Mouse (Mus musculus) liver, embryonic 12.5 days (tissue): ENCODE results near the gene Arl6. TPM values are rescaled to one million over a fixed set of nuclear protein-coding genes. Genes with fewer than 3 reads are reported as not detected.
A peak's percentile ranks its signal among the peaks of the same experiment; 100 is the strongest.

ENCODE experiments used
- ATAC-seq: fragments of 200-750 bp; cut with Nextera tagmentation; 2 replicates; pipeline ENCODE4 v1.8.0; 2017; ENCODE audit warnings: moderate number of reproducible peaks, mild to moderate bottlenecking, moderate library complexity
- H3K27ac ChIP-seq: fragments of 300-500 bp; sonication (generic); 2 replicates; pipeline ENCODE4 v1.5.1; 2016; ENCODE audit warnings: mild to moderate bottlenecking
- H3K27me3 ChIP-seq: fragments of 300-500 bp; sonication (generic); replicated peaks from 2 replicates; pipeline ENCODE4 v1.6.1; 2016; ENCODE audit warnings: mild to moderate bottlenecking, moderate library complexity
- H3K36me3 ChIP-seq: fragments of 300-500 bp; sonication (generic); 2 replicates; pipeline ENCODE4 v1.6.1; 2016; ENCODE audit warnings: mild to moderate bottlenecking, moderate library complexity
- H3K4me1 ChIP-seq: fragments of 300-500 bp; sonication (generic); 2 replicates; pipeline ENCODE4 v1.6.1; 2016
- H3K4me2 ChIP-seq: fragments of 300-500 bp; sonication (generic); 2 replicates; pipeline ENCODE4 v1.6.1; 2016; ENCODE audit warnings: mild to moderate bottlenecking, moderate library complexity
- H3K4me3 ChIP-seq: fragments of 300-500 bp; sonication (generic); 2 replicates; pipeline ENCODE4 v1.5.1; 2016; ENCODE audit warnings: mild to moderate bottlenecking, moderate library complexity
- H3K9ac ChIP-seq: fragments of 300-500 bp; sonication (generic); 2 replicates; pipeline ENCODE4 v1.6.1; 2016; ENCODE audit warnings: mild to moderate bottlenecking, moderate library complexity
- H3K9me3 ChIP-seq: fragments of 300-500 bp; sonication (generic); replicated peaks from 2 replicates; pipeline ENCODE4 v1.6.1; 2016; ENCODE audit warnings: mild to moderate bottlenecking, moderate library complexity
- whole genome bisulfite sequencing: fragments of 180-500 bp; shearing (Covaris S2); methylation state at CpG from one replicate; pipeline ENCODE4 v1.1.7; 2016; ENCODE audit not compliant: insufficient replicate concordance; 5-methylcytosine and 5-hydroxymethylcytosine counted together
- polyA plus RNA-seq: library from polyadenylated mRNA; unstranded; fragments of >200 nt; fragmentation: Nextera tagmentation; extraction: Ambion mirVana; gene quantifications from 2 replicates; pipeline ENCODE4 v1.2.1, GENCODE M21; 2016

The Arl6 gene
- 7.0 and 7.1 TPM in 2 replicates for polyA plus RNA-seq

DNA sequence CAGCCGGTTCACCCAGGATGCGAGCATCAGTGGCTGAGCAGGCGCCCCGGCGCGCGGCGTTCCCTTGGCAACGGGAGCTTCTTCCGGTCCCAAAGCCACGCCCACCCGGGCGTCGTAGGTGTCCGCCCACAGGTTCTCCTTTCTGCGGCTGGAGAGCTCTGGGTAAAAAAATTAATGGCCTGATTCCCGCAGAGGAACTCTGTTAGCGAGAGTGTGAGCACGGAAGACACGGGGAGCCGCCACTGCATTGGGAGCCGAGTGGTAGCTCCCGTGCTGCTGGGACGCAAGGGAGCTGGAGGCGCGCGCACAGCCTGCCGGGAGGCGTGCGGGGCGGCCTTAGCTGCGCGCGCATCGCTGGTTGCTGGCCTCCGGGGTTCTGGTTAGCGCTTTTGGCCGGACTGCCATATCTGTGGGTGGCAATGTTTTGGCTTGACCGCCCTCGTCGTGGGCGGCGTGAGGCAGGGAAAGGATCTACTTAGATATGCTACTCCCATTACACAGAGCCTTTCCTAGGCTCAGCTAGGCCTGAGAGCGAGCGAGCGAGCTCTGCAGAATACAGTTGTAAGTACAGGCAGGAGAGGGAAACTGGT is at the start of gene Arl6:
Gene Arl6 (minus strand): TSS at position 290 of the 590 bp plus-strand sequence.
- H3K27me3 ChIP-seq, result peaks cover 6% of the 10 kb centered on the region; the same call in 1 of the 2 replicates
- no peaks in the 10 kb centered on the region for H3K9me3 ChIP-seq
- H3K4me2 ChIP-seq, result peak within 1 kb of the TSS; percentile 80
- WGBS, result 1% methylated on average over 46 of the region's 46 CpGs
- H3K27ac ChIP-seq, result peak within 1 kb of the TSS; percentile 88
- peak within 1 kb of the TSS; percentile 74 for H3K4me3 ChIP-seq
- no peaks in the 10 kb centered on the region for H3K36me3 ChIP-seq
- peak within 1 kb of the TSS; percentile 68 for H3K9ac ChIP-seq
- ATAC-seq, result peak; percentile 98
- peaks cover 10% of the 10 kb centered on the region for H3K4me1 ChIP-seq

DNA sequence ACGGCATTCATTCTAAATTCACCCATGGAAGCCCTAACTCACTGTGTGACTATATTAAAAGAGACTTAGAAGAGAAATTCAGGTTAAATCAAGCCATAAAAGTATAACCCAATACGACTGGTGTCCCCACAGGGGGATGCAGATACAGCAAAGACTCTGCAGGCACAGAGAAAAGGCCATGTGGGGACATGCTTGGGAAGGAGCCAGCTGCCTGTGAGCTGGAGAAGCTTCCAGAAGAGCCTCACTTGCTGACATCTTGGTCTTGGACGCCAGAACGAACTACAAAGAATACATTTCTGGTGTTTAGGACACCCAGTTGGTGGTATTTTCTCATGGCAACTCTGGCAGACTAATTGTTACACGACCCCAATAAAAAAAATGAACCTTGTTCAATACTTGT is 45.9 kb upstream of the Arl6 start:
- no peak overlapping the region for H3K27ac ChIP-seq
- H3K27me3 ChIP-seq, result no peaks in the 10 kb centered on the region
- no peaks in the 10 kb centered on the region for H3K9me3 ChIP-seq
- H3K36me3 ChIP-seq, result no peaks in the 10 kb centered on the region
- H3K9ac ChIP-seq, result no peak overlapping the region
- no peak for ATAC-seq
- no peak overlapping the region for H3K4me3 ChIP-seq
- H3K4me1 ChIP-seq, result no peaks in the 10 kb centered on the region
- no peak overlapping the region for H3K4me2 ChIP-seq
- WGBS, result 38% methylated on average over 5 of the region's 5 CpGs

DNA sequence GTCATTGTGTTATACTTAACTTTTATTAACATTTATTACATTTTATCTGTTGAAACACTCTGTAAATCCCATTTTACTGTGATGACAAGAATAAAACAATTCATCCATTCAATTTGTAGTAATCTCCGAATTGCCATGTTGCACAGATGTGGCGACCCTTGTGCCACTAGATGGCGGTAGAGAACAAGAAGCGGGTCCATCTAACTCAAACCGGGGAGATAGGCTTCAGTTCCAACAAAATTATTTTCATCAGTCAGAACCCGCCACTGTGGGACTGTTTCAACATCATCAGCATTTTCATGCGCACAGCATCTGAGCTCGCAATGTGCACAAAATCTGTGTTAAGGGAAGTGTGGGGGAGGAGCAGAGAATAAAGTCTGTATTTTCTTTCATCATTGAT is 44.2 kb upstream of the Arl6 start:
- Histone ChIP-seq H3K9ac (no peak overlapping the region), H3K9me3 (no peaks in the 10 kb centered on the region), H3K4me3 (no peak overlapping the region), H3K36me3 (no peaks in the 10 kb centered on the region), H3K4me2 (no peak overlapping the region), H3K27me3 (no peaks in the 10 kb centered on the region), H3K4me1 (no peaks in the 10 kb centered on the region), H3K27ac (no peak overlapping the region)
- ATAC-seq, result no peak
- 12% methylated on average over 8 of the region's 8 CpGs for WGBS

DNA sequence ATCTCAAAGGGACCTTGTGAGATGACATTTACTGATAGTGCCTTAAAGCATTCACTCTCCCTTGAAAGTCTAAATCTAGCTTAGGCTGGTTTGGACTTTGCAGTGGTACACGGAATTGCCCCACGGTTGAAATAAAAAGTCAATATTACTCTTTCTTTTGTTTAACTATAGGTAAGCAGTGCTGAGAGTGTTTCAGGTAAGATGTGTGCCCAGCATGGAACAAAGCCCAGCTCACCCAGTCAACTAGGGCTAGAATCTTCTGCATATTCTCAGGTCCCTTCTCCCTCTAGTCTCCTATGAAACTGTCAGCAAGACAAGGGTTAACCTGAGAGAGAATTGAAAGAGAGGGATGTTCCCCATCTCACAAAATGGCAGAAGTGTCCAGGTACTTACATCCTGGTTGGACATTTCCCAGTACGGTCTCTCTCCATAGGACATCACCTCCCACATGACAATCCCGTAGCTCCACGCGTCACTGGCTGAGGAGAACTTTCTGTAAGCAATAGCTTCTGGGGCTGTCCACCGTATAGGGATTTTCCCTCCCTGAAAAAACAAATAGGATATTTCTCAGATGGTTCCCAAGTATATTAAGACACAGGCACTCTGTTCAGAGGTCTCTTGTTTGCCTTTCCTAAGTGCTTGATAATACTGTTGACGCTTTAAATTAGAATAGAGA is 43.2 kb upstream of the Arl6 start:
- H3K4me2 ChIP-seq, result no peak overlapping the region
- no peak overlapping the region for H3K27ac ChIP-seq
- no peak overlapping the region for H3K9ac ChIP-seq
- H3K27me3 ChIP-seq, result no peaks in the 10 kb centered on the region
- no peak for ATAC-seq
- no peaks in the 10 kb centered on the region for H3K4me1 ChIP-seq
- H3K9me3 ChIP-seq, result no peaks in the 10 kb centered on the region
- H3K4me3 ChIP-seq, result no peak overlapping the region
- no peaks in the 10 kb centered on the region for H3K36me3 ChIP-seq
- WGBS, result 73% methylated on average over 8 of the region's 8 CpGs

DNA sequence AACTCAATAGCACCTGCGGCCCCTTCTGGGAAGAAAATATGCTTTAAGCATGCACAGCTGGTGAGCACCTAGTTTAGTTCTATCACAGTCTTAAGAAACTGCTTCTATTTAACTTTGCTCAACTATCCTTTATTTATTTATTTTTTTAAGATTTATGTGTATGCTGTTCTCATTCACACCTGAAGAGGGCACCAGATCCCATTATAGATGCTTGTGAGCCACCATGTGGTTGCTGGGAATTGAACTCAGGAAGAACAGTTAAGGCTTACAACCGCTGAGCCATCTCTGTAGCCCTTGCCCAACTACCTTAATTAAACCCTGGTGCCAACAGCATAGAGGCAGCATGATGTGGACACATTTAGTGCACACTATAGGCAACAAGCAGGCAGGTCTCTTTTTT is 27.7 kb upstream of the Arl6 start:
- 69% methylated on average over 2 of the region's 2 CpGs for WGBS
- Histone ChIP-seq H3K36me3 (no peaks in the 10 kb centered on the region), H3K9ac (no peak overlapping the region), H3K27ac (no peak overlapping the region), H3K27me3 (no peaks in the 10 kb centered on the region), H3K4me2 (no peak overlapping the region), H3K9me3 (no peaks in the 10 kb centered on the region), H3K4me3 (no peak overlapping the region), H3K4me1 (no peaks in the 10 kb centered on the region)
- ATAC-seq, result no peak

DNA sequence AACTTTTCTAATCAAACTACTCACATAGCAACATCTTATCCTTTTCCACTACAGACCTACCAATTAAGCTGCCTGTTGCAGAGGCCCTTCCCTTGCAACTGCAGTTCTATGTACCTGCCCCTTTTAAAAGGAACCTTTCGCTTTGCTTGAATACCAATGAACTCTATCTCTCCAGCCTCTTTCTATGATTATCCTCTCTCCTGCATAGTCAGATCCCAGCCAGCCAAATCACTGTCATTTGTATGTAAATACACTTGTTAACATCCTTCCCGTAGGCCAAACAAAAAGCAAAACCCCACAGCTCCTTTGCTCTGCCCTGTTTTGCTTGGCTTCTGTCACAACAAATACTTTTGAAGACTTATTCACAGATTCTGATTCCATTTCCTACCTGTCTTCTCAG is 4.6 kb upstream of the Arl6 start:
- Histone ChIP-seq H3K4me1 (peaks cover 6% of the 10 kb centered on the region; the same call in 1 of the 2 replicates), H3K36me3 (no peaks in the 10 kb centered on the region), H3K4me3 (no peak overlapping the region), H3K9me3 (no peaks in the 10 kb centered on the region), H3K9ac (no peak overlapping the region), H3K27me3 (peaks cover 6% of the 10 kb centered on the region; the same call in 1 of the 2 replicates), H3K27ac (no peak overlapping the region), H3K4me2 (no peak overlapping the region)
- ATAC-seq, result no peak
- 57% methylated on average over 2 of the region's 2 CpGs for WGBS

DNA sequence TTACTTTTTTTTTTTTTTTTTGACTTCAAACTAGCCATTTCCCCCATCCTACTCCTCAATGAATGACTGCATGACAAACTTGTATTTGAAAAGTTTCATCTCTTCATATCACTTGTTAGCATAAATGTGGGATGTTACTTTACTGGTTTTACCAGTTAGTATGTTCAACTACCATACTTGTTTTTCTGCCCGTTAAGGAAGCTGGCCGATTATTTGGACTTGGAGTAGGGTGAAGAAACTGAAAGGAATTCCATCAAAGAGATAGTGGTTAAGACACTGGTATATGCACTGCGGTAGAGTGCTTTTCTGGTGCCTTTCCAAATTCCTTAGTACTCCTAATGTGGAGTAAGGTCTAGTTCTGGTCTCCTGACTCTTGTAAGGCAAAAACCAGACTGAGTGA is 794 bp upstream of the Arl6 start:
- no peak overlapping the region for H3K9ac ChIP-seq
- H3K4me2 ChIP-seq, result no peak overlapping the region
- ATAC-seq, result no peak
- H3K4me3 ChIP-seq, result no peak overlapping the region
- no peaks in the 10 kb centered on the region for H3K9me3 ChIP-seq
- peaks cover 10% of the 10 kb centered on the region for H3K4me1 ChIP-seq
- H3K36me3 ChIP-seq, result no peaks in the 10 kb centered on the region
- WGBS, result 85% methylated on average over 3 of the region's 3 CpGs
- H3K27me3 ChIP-seq, result peaks cover 6% of the 10 kb centered on the region; the same call in 1 of the 2 replicates
- no peak overlapping the region for H3K27ac ChIP-seq

DNA sequence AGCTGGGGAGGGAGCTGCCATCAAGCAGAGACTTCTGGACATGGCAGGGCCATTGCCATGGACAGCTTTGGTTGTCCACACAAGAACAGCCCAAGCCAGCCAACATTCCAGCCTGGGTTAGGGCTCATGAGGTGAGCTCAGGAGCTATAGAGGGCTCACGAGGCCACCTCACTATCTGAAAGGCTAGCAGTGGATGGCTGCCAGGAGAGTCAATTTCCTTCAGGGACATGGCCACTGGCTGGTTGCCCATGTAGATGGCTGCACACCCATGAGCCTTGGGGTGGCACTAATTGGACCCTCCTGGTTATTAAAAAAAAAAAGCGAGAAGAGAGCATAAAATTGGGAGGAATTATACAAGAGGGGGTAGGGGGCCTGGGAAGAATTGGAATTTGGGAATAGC is 4.6 kb downstream of the Arl6 start:
- no peaks in the 10 kb centered on the region for H3K27me3 ChIP-seq
- ATAC-seq, result no peak
- H3K9me3 ChIP-seq, result no peaks in the 10 kb centered on the region
- no peaks in the 10 kb centered on the region for H3K36me3 ChIP-seq
- H3K9ac ChIP-seq, result no peak overlapping the region
- no peak overlapping the region for H3K4me2 ChIP-seq
- no peak overlapping the region for H3K4me3 ChIP-seq
- peaks cover 9% of the 10 kb centered on the region for H3K4me1 ChIP-seq
- 67% methylated on average over 2 of the region's 2 CpGs for WGBS
- no peak overlapping the region for H3K27ac ChIP-seq

DNA sequence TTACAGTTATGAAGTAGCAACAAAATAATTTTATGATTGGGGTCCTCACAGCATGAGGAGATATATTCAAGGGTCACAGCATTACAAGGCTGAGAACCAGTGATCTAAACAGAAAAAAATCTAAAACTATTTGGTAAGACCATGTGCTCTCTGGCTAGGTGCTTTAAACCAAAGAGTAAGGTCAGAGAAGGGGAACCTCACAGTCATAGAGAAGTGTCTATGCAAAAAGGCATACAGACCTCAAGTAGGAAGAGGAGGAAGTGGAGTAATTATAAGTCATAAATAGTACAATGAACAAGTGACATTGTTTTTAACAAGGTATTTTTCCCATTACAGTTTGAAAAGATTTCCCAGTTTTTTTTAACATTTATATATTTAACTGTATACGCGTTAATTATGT is 17.6 kb downstream of the Arl6 start:
- Histone ChIP-seq H3K4me3 (no peak overlapping the region), H3K9ac (no peak overlapping the region), H3K36me3 (no peaks in the 10 kb centered on the region), H3K4me2 (no peak overlapping the region), H3K9me3 (no peaks in the 10 kb centered on the region), H3K4me1 (no peaks in the 10 kb centered on the region), H3K27me3 (no peaks in the 10 kb centered on the region), H3K27ac (no peak overlapping the region)
- no peak for ATAC-seq
- WGBS, result 94% methylated on average over 2 of the region's 2 CpGs

DNA sequence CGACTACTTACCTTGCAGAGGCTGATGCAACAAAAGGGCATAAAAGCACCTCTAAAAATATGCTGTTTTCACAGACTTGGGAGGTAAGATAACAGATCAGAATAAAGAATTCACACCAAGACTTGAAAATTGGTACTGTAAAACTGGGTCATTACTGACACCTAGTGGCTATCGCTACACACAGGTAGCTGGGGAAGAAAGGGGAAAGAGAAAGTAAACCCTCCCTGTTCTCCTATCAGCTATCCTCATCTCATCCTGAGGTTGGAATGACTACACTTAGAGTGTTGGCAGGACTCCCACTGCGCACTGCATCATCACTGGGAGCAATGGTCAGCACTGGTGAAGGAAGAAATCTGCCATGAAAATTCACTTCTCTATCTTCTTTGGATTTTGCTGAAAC is 22.0 kb downstream of the Arl6 start:
- ATAC-seq, result no peak

DNA sequence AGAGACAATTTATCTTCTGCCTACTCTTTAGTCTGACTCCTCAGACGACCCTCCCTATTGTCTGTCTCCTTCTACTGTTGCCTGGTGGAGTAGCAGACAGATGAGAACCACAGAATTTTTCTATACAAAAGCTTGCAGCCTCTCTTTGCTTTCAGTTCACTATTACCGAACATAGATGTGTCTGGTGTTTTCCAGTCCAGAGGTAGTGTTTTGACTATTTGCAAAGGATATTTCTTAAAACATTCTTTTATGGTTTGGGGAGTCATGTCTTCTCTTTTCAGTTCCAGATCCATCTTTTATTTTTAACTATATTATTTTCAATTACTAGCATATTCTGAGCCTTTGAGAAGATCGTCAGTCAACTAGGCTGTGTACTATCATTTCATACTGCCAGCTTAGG is 23.5 kb downstream of the Arl6 start:
- WGBS, result 53% methylated on average over 3 of the region's 3 CpGs
- no peak overlapping the region for H3K9ac ChIP-seq
- H3K4me1 ChIP-seq, result no peaks in the 10 kb centered on the region
- H3K36me3 ChIP-seq, result no peaks in the 10 kb centered on the region
- no peak overlapping the region for H3K4me3 ChIP-seq
- no peak overlapping the region for H3K27ac ChIP-seq
- H3K4me2 ChIP-seq, result no peak overlapping the region
- ATAC-seq, result no peak
- no peaks in the 10 kb centered on the region for H3K27me3 ChIP-seq
- no peaks in the 10 kb centered on the region for H3K9me3 ChIP-seq

More for the DNA sequence above, 22.0 kb downstream of the Arl6 start:
- no peaks in the 10 kb centered on the region for H3K9me3 ChIP-seq
- H3K4me2 ChIP-seq, result no peak overlapping the region
- H3K4me1 ChIP-seq, result no peaks in the 10 kb centered on the region
- no peak overlapping the region for H3K27ac ChIP-seq
- no peak overlapping the region for H3K9ac ChIP-seq
- no peaks in the 10 kb centered on the region for H3K27me3 ChIP-seq
- WGBS, result 26% methylated on average over 3 of the region's 3 CpGs
- H3K4me3 ChIP-seq, result no peak overlapping the region
- no peaks in the 10 kb centered on the region for H3K36me3 ChIP-seq

DNA sequence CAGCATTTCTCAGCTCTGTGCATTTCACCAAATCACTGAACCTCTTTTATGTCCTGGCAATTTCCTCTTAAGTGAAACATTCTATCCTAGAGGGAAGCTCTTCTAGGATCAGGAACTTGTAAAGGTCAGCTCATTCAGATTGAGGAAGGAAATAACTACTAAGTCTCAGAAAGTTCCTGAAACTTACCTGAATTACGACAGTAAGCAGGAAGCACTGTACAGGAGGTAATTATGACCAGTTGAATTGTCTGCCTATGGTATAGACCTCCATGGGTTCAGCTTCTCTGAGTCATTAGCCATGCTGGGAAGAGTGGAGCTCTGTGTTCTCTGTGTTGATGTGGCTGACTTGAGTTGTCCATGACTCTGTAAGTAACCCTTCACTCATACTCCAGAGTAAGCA is 28.4 kb downstream of the Arl6 start:
- no peaks in the 10 kb centered on the region for H3K9me3 ChIP-seq
- H3K27ac ChIP-seq, result no peak overlapping the region
- WGBS, result 53% methylated on average over 1 of the region's 1 CpGs
- no peaks in the 10 kb centered on the region for H3K36me3 ChIP-seq
- no peak overlapping the region for H3K4me2 ChIP-seq
- no peak for ATAC-seq
- no peaks in the 10 kb centered on the region for H3K4me1 ChIP-seq
- H3K27me3 ChIP-seq, result no peaks in the 10 kb centered on the region
- H3K9ac ChIP-seq, result no peak overlapping the region
- no peak overlapping the region for H3K4me3 ChIP-seq
